Mouse (Mus musculus): Measurements from ENCODE around the gene Ambra1.

The Ambra1 gene

DNA sequence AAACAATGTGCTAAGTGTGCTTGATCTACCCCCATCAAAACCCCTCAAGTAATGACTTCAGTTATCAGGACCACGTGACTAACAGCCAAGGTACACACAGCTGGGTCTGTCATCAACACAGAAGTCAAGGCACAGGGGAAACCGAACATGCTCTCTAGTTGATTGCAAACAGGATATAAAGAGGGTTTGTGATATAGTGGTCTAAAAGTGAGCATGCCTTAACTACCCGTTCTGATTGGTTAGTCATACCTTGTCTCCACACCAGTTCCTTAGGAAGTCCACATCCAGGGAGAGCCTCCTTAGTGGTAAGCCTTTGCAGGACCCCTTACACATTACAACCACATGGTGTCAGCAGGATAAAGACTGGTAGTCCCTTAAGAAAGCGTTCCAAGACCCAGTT lies 190.2 kb downstream of the Ambra1 start:
- DNase-seq (ENCODE audit: low spot score in 2 of 2) = no peak

GRCm38 (mm10) chr2:91921181-91921789 lies 191.4 kb downstream of the Ambra1 start:
- DNase-seq (ENCODE audit: low spot score in 2 of 2) = no peak

DNA sequence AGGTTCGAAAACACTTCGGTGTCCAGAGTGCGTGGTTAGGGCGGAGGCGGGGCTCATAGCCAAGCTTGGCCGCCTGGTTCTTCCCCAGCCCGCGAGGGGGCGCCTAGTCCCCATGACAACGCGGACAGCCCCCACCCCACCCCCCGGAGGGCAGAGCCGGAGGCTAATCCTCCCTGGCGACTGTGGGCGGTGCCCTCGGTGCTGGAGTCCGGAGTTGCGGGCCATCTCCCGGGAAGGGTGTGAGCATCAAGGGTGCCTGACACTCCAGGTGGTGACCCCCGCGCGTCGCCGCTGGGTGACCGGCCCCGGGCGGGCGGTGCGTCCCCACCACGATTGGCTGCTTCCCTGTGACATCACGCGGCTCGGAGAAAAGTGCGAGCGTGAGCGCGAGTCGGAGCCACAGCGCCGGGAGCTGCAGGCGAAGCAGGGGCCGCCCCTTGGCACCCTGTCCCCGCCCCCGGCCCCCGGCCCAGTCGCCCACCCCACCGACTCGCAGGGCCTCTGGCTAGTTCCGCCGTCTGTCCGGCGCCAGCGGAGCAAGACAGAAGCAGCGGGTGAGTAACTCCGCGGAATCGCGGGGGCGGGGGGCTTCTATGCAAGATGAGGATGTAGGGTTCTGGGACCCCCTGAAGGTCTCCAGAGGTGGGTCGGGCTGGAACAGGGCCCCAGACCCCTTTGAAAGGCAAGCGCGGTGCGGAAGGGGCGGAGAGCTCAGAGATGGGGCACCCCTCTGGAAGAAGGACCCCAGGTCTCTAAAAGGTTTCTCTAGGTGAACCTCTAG lies 192.0 kb downstream of the Ambra1 start:
- peak; percentile 75 to 78 for DNase-seq (ENCODE audit: low spot score in 2 of 2)

GRCm38 (mm10) chr2:91922586-91923414 lies 192.9 kb downstream of the Ambra1 start:
- no peak for DNase-seq (ENCODE audit: low spot score in 2 of 2)

DNA sequence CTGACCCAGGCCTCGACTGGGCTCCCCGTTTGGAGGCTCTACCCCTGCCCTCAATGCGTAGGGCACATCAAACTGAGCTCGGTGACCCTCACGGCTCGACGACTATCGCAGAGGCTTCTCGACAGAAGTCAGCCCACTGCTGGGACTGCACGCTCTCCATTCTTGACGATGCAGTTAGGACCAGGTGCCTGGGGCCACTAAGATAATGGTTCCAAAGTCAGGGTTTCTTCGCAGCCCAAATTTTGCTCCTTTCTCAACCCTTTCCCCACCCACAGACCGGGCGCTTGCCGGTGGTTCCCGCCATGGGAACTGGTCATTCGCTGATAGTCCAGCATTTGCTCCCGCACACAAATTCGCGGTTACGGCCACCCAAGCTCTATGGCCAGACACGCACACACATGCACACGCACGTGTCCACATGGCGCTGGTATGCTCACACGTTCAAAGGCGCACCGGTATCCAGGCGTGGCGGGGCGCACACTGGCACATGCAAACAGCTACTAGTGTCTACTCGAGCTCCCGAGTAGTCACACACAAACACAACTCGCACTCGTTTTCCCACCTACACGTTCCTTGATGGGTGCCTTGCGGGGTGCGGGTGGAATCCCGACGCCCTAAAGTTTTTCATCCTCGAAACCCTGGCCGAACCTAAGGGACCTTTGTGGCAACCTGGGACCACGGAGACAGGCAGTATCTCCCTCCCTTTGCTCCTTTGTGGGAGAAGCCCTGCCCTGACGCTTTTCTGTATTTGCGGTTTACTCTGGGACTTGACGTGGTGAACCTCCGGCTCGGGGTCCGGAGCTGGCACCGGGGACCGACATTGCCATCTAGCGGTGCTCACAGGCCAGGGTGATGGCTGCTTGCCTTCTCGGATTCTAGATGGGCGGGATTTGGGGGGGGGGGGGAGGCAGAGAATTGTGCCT lies 193.7 kb downstream of the Ambra1 start:
- no peak for DNase-seq (ENCODE audit: low spot score in 2 of 2)

DNA sequence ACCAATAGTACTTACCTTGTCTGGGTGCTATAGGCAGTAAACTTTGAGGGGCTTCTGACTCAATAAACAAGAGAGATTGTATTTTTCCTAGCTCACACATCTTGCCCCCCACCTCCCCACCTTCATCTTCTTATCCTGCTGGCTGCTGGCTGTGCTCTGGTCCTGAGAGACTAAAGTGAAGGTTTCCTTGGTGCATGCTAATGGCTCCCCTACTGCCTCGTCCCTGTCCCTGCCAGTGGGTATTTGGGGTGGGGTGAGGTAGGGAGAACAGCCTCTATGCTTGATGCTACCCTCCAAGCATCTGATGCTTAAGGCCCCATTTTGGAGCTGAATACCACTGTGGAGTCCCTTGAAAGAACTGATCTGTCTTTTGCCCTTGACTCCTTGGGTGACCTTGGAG lies 194.8 kb downstream of the Ambra1 start:
- no peak for DNase-seq (ENCODE audit: low spot score in 2 of 2)

- DNase-seq (ENCODE audit: low spot score in 2 of 2) = peak; percentile 79 to 87
Observed at GRCm38 (mm10) chr2:91925442-91925841, 195.5 kb downstream of the Ambra1 start.

DNA sequence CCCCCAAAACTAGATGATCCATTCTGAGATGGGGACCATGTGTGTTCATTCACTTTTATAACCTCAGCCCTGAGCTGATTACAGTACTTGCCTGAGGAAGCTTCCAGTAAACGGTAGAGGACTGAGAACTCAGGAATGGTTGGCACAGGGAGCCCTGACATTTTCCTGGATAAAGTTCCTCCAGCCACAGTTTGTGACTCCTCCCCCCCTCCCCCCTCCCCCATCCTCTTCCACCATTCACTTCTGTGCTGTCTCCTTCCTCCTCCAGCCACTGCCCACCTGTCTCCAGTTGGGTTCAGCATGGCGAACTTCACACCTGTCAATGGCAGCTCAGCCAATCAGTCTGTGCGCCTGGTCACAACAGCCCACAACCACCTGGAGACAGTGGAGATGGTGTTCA lies 197.0 kb downstream of the Ambra1 start, which contains the start of gene Chrm4:
Gene Chrm4 (plus strand): TSS at position 301 of the 400 bp plus-strand sequence.
- no peak for DNase-seq (ENCODE audit: low spot score in 2 of 2)

DNA sequence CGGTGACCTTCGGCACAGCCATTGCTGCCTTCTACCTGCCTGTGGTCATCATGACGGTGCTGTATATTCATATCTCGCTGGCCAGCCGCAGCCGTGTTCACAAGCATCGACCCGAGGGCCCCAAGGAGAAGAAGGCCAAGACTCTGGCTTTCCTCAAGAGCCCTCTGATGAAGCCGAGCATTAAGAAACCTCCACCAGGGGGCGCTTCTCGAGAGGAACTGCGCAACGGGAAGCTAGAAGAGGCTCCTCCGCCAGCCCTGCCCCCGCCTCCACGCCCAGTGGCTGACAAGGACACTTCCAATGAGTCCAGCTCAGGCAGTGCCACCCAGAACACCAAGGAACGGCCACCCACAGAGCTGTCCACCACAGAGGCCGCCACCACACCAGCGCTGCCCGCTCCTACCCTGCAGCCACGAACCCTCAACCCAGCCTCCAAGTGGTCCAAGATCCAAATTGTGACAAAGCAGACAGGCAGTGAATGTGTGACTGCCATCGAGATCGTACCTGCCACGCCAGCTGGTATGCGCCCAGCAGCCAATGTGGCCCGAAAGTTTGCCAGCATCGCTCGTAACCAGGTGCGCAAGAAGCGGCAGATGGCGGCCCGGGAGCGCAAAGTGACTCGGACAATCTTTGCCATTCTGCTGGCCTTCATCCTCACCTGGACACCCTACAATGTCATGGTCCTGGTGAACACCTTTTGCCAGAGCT lies 198.0 kb downstream of the Ambra1 start:
- peak in 1 of 2 experiments; percentile 74 for DNase-seq (ENCODE audit: low spot score in 2 of 2)

- no peak for DNase-seq (ENCODE audit: low spot score in 2 of 2)
Observed at GRCm38 (mm10) chr2:91928534-91929350, 198.8 kb downstream of the Ambra1 start.

DNA sequence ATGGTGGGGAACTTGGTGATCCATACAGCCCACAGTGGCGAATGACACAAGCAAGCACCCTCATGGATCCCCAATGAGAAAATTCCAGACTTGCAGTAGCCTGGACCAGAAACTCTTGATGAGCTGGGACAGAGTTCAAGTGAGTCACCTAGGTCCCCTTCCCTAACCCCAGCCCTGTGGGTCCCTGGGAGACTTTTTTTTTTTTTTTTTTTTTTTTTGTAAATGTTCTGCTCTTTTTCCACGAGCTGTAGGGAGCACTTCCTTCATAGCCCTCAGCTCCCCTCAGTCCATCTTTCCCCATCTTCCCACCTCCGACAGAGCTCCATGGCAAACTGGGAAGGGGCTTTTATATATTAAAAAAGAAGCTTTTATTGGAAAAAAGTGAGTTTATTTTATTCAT lies 199.5 kb downstream of the Ambra1 start:
- no peak for DNase-seq (ENCODE audit: low spot score in 2 of 2)

DNA sequence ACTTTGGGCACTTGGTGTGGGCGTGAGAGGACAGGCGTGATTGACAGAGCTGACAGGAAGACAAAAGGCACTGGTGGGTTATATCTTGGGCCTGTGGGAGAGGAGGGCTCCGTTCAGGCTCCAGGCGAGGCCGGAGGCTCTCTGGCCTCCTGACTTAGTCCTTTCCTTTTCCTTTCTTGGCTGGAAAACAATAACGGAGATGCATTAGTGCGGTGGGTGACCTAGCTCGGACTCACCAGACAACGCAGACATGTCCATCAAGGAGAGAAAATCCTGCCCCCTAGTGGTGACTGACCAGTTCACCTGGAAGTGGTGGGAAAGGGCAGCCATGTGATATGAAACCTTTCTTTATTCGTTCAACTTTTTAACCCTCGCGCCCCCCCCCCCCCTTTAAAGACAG lies 200.0 kb downstream of the Ambra1 start:
- DNase-seq (ENCODE audit: low spot score in 2 of 2) = no peak

DNA sequence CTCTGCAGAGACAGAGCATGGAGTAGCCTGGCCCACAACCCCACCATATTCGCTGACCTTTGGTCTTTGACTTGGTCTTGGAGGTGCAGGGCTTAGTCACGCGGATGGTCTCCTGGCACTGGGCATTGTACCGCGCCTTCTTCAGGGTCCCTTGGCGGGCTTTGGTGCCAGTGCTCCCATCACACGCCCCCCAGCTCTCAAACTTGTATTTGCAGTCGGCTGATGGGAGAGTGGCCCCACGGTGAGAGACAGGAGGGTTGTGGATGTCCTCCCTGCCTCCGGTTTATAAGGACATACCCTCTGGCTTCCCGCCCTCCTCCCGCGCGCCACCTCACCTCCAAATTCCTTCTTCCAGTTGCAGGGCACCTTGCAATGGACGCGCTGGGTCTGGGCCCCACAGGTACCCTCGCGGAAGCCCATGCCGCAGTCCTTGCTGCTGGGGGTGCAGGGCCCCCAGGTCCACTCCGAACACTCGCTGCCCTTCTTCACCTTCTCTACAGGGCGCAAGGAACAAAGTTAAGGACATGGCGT lies 200.9 kb downstream of the Ambra1 start:
- DNase-seq (ENCODE audit: low spot score in 2 of 2) = no peak

GRCm38 (mm10) chr2:91931328-91932159 lies 201.6 kb downstream of the Ambra1 start:
- DNase-seq (ENCODE audit: low spot score in 2 of 2) = no peak

- no peak for DNase-seq (ENCODE audit: low spot score in 2 of 2)
Observed at GRCm38 (mm10) chr2:91932160-91932711, 202.3 kb downstream of the Ambra1 start, which contains the start of gene Mdk. Gene Mdk (minus strand): TSS chr2:91932297.

DNA sequence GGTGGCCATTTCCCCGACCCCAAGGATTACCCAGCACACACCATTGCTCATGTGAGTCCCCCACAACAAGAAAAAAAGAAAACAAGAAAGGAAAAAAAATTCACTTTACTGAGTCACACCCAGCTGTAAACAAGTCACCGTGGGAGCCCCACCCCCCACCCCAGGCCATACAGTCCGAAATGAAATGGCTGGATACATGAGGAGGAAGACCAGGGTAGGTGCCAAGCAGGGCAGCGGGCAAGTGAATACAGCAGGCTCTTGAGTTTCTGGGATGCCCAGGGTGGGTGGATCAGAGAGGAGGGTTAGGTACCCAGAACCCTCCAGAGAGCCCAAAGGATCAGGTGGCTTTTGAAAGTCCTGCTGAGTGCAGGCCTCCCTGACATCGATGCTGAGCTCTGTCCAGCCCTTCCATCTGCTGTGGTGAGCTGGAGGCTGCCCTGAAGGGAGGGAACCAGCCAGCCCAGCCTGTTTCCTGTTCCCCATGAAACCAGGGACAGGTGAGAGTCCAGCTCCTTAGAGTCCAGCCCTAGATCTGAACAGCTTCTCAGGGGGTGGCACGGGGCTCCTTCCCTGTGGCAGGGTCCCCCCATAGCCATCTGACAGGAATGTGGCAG lies 202.9 kb downstream of the Ambra1 start:
- no peak for DNase-seq (ENCODE audit: low spot score in 2 of 2)

- DNase-seq (ENCODE audit: low spot score in 2 of 2) = no peak
Observed at GRCm38 (mm10) chr2:91933471-91933870, 203.5 kb downstream of the Ambra1 start.

DNA sequence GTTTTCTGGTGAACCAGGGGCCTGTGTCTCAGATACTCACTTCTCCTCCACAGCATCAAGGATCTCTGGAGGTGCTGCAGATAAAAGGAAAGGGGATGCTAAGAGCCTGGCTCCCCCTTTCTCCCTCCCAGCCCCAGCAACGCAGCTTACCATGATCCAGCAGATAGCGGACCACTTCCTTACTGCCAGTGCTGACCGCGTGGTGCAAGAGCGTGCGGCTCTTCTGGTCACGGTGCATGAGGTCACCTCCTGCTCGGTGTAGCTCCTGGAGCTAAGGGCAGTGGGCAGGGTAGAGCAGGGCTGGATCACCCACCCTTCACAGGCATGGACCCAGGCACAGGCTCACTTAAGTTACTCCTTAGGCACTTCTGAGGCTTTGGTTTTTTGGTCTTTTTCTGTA lies 204.1 kb downstream of the Ambra1 start:
- DNase-seq (ENCODE audit: low spot score in 2 of 2) = peak in 1 of 2 experiments; percentile 2
